Mouse (Mus musculus) ES-E14 (cell line): ENCODE data around the gene Cyp2d22.
"Not testable (repeated sequence)": the region's sequence is repeated elsewhere in the genome, so short reads cannot be mapped to it uniquely, and the experiment has no call there.

Experiments
- CHD2 ChIP-seq: IDR thresholded peaks from 2 replicates; pipeline ENCODE4 v1.6.1; 2014; ENCODE audit warnings: mild to moderate bottlenecking, low read depth, low read length, inconsistent platforms
- HCFC1 ChIP-seq: IDR thresholded peaks from 2 replicates; pipeline ENCODE4 v1.6.1; 2012; ENCODE audit warnings: low read length, inconsistent platforms, borderline replicate concordance; ENCODE audit not compliant: insufficient read depth
- MAFK ChIP-seq: IDR thresholded peaks from 2 replicates; pipeline ENCODE4 v1.6.1; 2014; ENCODE audit warnings: mild to moderate bottlenecking, low read depth, low read length, inconsistent platforms; ENCODE audit not compliant: insufficient read depth
- ZC3H11A ChIP-seq: IDR thresholded peaks from 2 replicates; pipeline ENCODE4 v1.6.1; 2012; ENCODE audit warnings: low read depth, mild to moderate bottlenecking, inconsistent platforms, low read length, borderline replicate concordance

GRCm38 (mm10) chr15:82393922-82394321 is 13.9 kb upstream of the Cyp2d22 start, which contains the start of gene Cyp2d11:
- not testable (repeated sequence) for TF ChIP-seq MAFK, HCFC1, ZC3H11A, CHD2
